ENCODE assay signal across 8 mouse cellular contexts in genomic region chr2:156720675-156721553, GRCm38 (mm10). TPM values are rescaled to one million over a fixed set of nuclear protein-coding genes. Genes with fewer than 3 reads are reported as not detected.
DNase-seq lines count a peak whose midpoint lies in the region; ATAC-seq lines count a peak whose summit lies in the region.

No protein-coding gene starts in this region.

- WGBS in intestine, embryonic 16.5 days = under 1% methylated on average over 101 of the region's 114 CpGs
- WGBS in midbrain, embryonic 10.5 days = under 1% methylated on average over 79 of the region's 114 CpGs

- H3K36me3 ChIP-seq in intestine, embryonic 16.5 days (ENCODE audit: control insufficient read depth, insufficient read depth, low read length) = no peaks in the 10 kb centered on the region
- H3K36me3 ChIP-seq in midbrain, embryonic 10.5 days = no peaks in the 10 kb centered on the region

- DNase-seq in adrenal gland, postnatal 10 days = peak; percentile 97
- peak; percentile 95 for DNase-seq in embryo, embryonic 9.5 days (ENCODE audit: extremely low spot score)
- peak; percentile 94 to 95 for DNase-seq in gastrocnemius, postnatal 4 days (ENCODE audit: low spot score in 2 of 2)
- DNase-seq in left cerebral cortex, postnatal 36 days (ENCODE audit: low spot score in 2 of 2) = peak; percentile 93 to 97
- peak; percentile 95 for DNase-seq in midbrain, embryonic 10.5 days (ENCODE audit: low spot score)
- DNase-seq in right cerebral cortex, postnatal 36 days (ENCODE audit: low spot score in 2 of 2) = peak; percentile 93
- peak; percentile 95 to 96 for DNase-seq in urinary bladder, postnatal 4 days (ENCODE audit: low spot score in 2 of 2)

- H3K9me3 ChIP-seq in intestine, embryonic 16.5 days (ENCODE audit: control insufficient read depth, low read length) = no peaks in the 10 kb centered on the region
- H3K9me3 ChIP-seq in midbrain, embryonic 10.5 days (replicated peaks) = no peaks in the 10 kb centered on the region

- H3K27me3 ChIP-seq in intestine, embryonic 16.5 days (replicated peaks; ENCODE audit: control insufficient read depth, insufficient read depth, low read length) = no peaks in the 10 kb centered on the region
- H3K27me3 ChIP-seq in midbrain, embryonic 10.5 days (ENCODE audit: low read depth, poor library complexity, severe bottlenecking) = no peaks in the 10 kb centered on the region

- peak overlapping the region; percentile 93 for H3K4me3 ChIP-seq in intestine, embryonic 16.5 days (ENCODE audit: low read length)
- H3K4me3 ChIP-seq in midbrain, embryonic 10.5 days = peak overlapping the region; percentile 86

- peak overlapping the region; percentile 80 for H3K27ac ChIP-seq in intestine, embryonic 16.5 days (ENCODE audit: low read length)
- H3K27ac ChIP-seq in midbrain, embryonic 10.5 days (replicated peaks) = peak overlapping the region; percentile 98

- H3K4me2 ChIP-seq in intestine, embryonic 16.5 days (ENCODE audit: low read depth, low read length) = peak overlapping the region; percentile 93

- intact Hi-C loops in left cerebral cortex, postnatal 36 days (cut with DNase I) = no loop called here

- H3K4me1 ChIP-seq in intestine, embryonic 16.5 days (ENCODE audit: control insufficient read depth, insufficient read depth, low read length) = peaks cover 62% of the 10 kb centered on the region
- peaks cover 76% of the 10 kb centered on the region for H3K4me1 ChIP-seq in midbrain, embryonic 10.5 days

- peak; percentile 90 for ATAC-seq in intestine, embryonic 16.5 days

- peak overlapping the region; percentile 94 for H3K9ac ChIP-seq in intestine, embryonic 16.5 days (ENCODE audit: low read depth, low read length)

RNA-seq across cellular contexts. Expression of gene Myl9, which starts 54.3 kb away (rescaled TPM):
- 10 to 100 TPM; 67.9 to 90.2 TPM for total RNA-seq in adrenal gland, postnatal 10 days (2021)
- 100 to 1,000 TPM; 247 to 265 TPM for total RNA-seq in gastrocnemius, postnatal 4 days (2021)
- 1,232 and 1,258 TPM in 2 replicates for polyA plus RNA-seq in intestine, embryonic 16.5 days (2015; fragmentation: Nextera tagmentation; extraction: Ambion mirVana)
- total RNA-seq in left cerebral cortex, postnatal 36 days (2021) = 10 to 100 TPM; 16.6 to 16.9 TPM
- 83.4 and 120 TPM in 2 replicates for polyA plus RNA-seq in midbrain, embryonic 10.5 days (2016; fragmentation: Nextera tagmentation; extraction: Ambion mirVana)

Comparison
In these comparisons a context has a peak if more than half of its experiments do, and no peak if none do; other contexts are left out.
1. Peak in every context shown above with its lines: DNase-seq, ATAC-seq, H3K4me3 ChIP-seq and H3K27ac ChIP-seq.